Mouse (Mus musculus) cerebellum, adult 2 months (tissue): Measurements from ENCODE around the gene Rbms3.

Source experiments
- CTCF ChIP-seq: fragments of 200-500 bp; IDR thresholded peaks from 2 replicates; pipeline ENCODE4 v1.5.1; 2011; ENCODE audit warnings: low read depth, mild to moderate bottlenecking, control low read depth, low read length, moderate library complexity, borderline replicate concordance; ENCODE audit not compliant: insufficient read depth
- POLR2A ChIP-seq: fragments of 200-500 bp; IDR thresholded peaks from 2 replicates; pipeline ENCODE4 v1.6.1; 2011; ENCODE audit warnings: low read length, control low read depth, borderline replicate concordance; ENCODE audit not compliant: insufficient read depth

DNA sequence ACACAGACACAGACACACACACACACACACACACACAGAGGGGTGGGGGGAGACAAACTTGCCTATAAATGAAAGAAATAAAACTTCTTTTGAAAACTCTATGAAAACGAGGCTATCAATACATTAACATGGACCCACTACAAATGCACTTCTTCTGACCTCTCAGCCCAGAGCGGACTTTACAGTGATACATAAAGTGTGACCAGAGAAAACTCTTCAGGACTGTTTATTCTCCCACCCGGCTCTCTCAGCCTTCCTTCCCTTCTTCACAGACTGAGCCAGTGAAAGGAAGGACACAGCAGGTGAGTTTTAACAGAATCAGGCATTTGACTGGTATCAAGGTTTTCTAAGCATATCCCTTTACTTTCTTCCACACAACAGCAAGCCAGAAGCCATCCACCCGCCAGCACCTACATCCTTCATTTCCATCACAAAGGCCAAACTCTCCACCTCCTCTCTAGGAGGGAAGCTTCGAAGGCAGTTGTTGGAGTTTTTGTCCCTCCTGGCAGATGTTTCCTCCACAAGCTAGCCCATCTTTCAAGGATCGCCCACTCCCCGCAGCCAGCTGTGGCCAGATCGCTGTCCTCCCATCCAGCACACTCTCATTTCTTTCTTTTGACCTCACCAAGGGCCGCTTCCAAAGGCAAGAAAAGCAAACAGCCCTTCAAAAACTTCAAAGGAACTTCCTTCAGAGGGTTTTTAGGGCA is 980.5 kb downstream of the Rbms3 start:
- TF ChIP-seq POLR2A: no peak
- TF ChIP-seq CTCF: no peak
